Mouse (Mus musculus) erythroblast, embryonic 14.5 days (primary cell): ENCODE data around the gene Btf3. TPM values are rescaled to one million over a fixed set of nuclear protein-coding genes. Genes with fewer than 3 reads are reported as not detected.

Source experiments
- H3K27me3 ChIP-seq: 2 replicates; pipeline ENCODE4 v1.6.1; 2012; ENCODE audit warnings: inconsistent platforms; ENCODE audit not compliant: control insufficient read depth
- H3K36me3 ChIP-seq: 2 replicates; pipeline ENCODE4 v1.6.1; 2012; ENCODE audit warnings: mild to moderate bottlenecking, inconsistent platforms; ENCODE audit not compliant: control insufficient read depth
- H3K4me1 ChIP-seq: 2 replicates; pipeline ENCODE4 v1.6.1; 2012; ENCODE audit warnings: inconsistent platforms; ENCODE audit not compliant: control insufficient read depth
- H3K4me3 ChIP-seq: replicated peaks from 2 replicates; pipeline ENCODE3; 2012; ENCODE audit warnings: moderate library complexity, mild to moderate bottlenecking, inconsistent platforms
- H3K9me3 ChIP-seq: 2 replicates; pipeline ENCODE4 v1.6.1; 2012; ENCODE audit warnings: low read length, inconsistent platforms, mixed read lengths; ENCODE audit not compliant: control insufficient read depth
- GATA1 ChIP-seq: IDR thresholded peaks from 2 replicates; pipeline ENCODE4 v1.6.1; 2012; ENCODE audit warnings: low read length, inconsistent platforms, mixed read lengths
- TAL1 ChIP-seq: IDR thresholded peaks from 3 replicates; pipeline ENCODE4 v1.6.1; 2012; ENCODE audit warnings: low read length, inconsistent platforms, mixed read lengths
- polyA plus RNA-seq: library from polyadenylated mRNA; stranded (reverse); fragments of >175 nt; gene quantifications from 2 replicates; pipeline ENCODE4 v1.2.3, GENCODE M21; 2012

The Btf3 gene
- polyA plus RNA-seq, 1 experiment, result 15.8 TPM

DNA sequence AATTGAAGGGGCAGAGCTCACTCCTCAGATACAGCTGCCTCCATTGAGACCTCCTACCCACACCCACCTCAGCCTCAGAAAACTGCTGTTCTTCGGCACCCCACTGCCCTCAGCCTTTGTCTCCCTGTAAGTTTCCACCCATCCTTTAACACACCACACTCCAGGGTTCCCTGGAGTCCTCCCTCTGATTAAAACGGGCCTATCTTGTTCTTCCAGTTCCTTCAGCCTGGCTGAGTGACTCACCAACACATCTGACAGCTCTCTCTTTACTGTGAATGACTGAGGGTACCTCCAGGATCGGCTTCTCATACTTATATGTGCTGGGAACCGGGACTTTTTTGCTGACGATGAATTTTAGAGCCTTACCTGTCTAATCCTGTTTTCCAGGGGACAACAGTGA, 20.7 kb downstream of the Btf3 start:
- H3K27me3 ChIP-seq, result peaks cover 4% of the 10 kb centered on the region; the same call in 1 of the 2 replicates
- TF ChIP-seq TAL1 (no peak), GATA1 (no peak)
- peaks cover 3% of the 10 kb centered on the region; the same call in 1 of the 2 replicates for H3K4me1 ChIP-seq
- peaks cover 6% of the 10 kb centered on the region for H3K9me3 ChIP-seq
- H3K4me3 ChIP-seq, result no peak overlapping the region
- H3K36me3 ChIP-seq, result no peaks in the 10 kb centered on the region

GRCm38 (mm10) chr13:98291712-98292111, 25.1 kb downstream of the Btf3 start:
- Histone ChIP-seq H3K27me3 (peaks cover 4% of the 10 kb centered on the region; the same call in 1 of the 2 replicates), H3K9me3 (peaks cover 6% of the 10 kb centered on the region), H3K4me1 (no peaks in the 10 kb centered on the region), H3K4me3 (no peak overlapping the region), H3K36me3 (no peaks in the 10 kb centered on the region)
- TF ChIP-seq GATA1 (no peak), TAL1 (no peak)

DNA sequence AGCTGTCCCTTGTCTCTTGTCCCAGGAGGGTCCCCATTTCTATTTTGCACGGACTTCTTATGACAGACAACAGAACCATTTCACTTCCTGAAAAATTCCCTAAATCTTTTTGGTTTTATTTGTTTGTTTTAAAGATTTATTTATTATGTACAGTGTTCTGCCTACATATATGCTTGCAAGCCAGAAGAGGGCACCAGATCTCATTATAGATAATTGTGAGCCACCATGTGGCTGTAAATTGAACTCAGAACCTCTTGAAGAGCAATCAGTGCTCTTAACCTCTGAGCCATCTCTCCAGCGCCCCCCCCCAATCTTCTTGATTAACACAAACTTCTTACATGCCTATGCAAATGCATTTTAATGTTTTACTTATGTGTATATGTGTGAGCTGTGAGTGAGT, 26.1 kb downstream of the Btf3 start:
- TF ChIP-seq TAL1, result no peak
- TF ChIP-seq GATA1, result no peak
- Histone ChIP-seq H3K9me3 (peaks cover 6% of the 10 kb centered on the region), H3K4me1 (no peaks in the 10 kb centered on the region), H3K36me3 (no peaks in the 10 kb centered on the region), H3K4me3 (no peak overlapping the region), H3K27me3 (peaks cover 4% of the 10 kb centered on the region; the same call in 1 of the 2 replicates)

DNA sequence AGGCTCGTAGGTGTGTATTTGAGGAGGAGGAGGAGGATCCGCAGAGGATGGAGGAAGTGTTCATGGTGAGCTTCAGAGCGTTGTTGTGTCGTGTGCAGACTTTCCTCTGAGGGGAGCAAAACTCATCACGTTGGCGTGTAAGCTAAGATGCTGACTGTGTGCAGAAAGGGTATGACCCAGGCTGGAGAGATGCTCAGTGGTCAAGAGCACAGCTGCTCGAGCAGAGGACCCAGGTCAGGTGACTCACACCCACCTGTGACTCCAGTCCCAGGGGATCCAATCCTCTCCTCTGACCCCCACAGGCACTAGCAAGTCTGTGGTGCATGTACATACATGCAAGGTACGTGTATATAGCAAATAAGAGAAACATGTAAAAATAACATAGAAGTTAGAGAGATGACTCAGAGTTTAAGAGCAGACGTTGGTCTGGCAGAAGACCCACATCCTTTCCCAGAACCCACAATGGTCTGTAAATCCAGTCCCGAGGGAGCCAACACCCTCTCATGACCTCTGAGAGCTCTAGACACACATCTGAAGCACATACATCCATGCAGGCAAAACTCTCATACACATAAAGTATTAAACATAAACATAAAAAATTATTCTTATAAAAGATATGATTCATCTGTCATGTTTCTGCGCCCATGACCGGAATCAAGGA, 35.7 kb downstream of the Btf3 start:
- Histone ChIP-seq H3K4me1 (peaks cover 3% of the 10 kb centered on the region), H3K4me3 (no peak overlapping the region), H3K27me3 (no peaks in the 10 kb centered on the region), H3K36me3 (0 out of 2 replicates have a peak, but pooled peaks cover 2% of the 10 kb centered on the region), H3K9me3 (no peaks in the 10 kb centered on the region)
- TF ChIP-seq GATA1 (no peak), TAL1 (no peak)

DNA sequence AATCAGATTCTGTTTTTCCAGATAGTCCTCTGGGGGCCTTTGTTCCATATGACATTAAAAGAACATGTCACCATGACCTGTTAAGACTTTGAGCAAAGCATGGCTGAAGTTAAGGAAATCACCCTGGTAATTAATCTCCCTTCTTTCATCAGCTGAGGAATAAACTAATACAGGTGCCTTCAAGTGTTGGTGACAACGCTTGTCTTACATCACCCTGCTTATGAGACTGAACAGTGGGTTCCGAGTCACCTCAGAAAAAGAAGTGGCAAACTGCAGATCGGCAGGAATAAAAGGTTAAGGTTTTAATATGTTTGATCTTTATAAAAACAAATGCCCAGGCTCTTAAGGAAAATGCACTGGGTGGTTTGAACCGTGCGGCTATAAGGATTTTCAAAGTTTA, 37.1 kb downstream of the Btf3 start, which contains the start of gene Gm21976:
Gm21976 (plus strand) TSS at position 202 of the 400 bp plus-strand sequence.
- Histone ChIP-seq H3K36me3 (peaks cover 11% of the 10 kb centered on the region), H3K27me3 (no peaks in the 10 kb centered on the region), H3K9me3 (no peaks in the 10 kb centered on the region), H3K4me3 (no peak within 1 kb of the TSS), H3K4me1 (peaks cover 12% of the 10 kb centered on the region)
- TF ChIP-seq GATA1 (no peak), TAL1 (no peak)

DNA sequence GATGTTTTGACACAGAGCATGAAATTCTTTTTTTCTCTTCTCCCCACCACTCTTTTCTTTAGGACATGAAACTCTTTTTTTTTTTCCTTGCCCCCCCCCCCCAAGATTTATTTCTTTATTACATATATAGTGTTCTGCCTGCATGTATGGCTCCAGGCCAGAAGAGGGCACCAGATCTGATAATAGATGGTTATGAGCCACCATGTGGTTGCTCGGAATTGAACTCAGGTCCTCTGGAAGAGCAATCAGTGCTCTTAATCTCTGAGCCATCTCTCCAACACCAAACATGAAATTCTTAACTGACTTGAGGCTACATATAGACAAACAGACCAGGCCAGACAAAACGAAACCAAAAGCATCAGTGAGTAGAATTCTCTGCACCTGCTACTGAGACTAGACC, 39.3 kb downstream of the Btf3 start:
- peaks cover 12% of the 10 kb centered on the region for H3K4me1 ChIP-seq
- H3K27me3 ChIP-seq, result no peaks in the 10 kb centered on the region
- H3K9me3 ChIP-seq, result no peaks in the 10 kb centered on the region
- H3K36me3 ChIP-seq, result peaks cover 29% of the 10 kb centered on the region
- TF ChIP-seq GATA1 (no peak), TAL1 (no peak)
- H3K4me3 ChIP-seq, result no peak overlapping the region

GRCm38 (mm10) chr13:98276253-98276652, 40.6 kb downstream of the Btf3 start:
- Histone ChIP-seq H3K9me3 (no peaks in the 10 kb centered on the region), H3K27me3 (no peaks in the 10 kb centered on the region), H3K4me3 (no peak overlapping the region), H3K4me1 (peaks cover 12% of the 10 kb centered on the region), H3K36me3 (peaks cover 41% of the 10 kb centered on the region)
- TF ChIP-seq GATA1 (no peak), TAL1 (no peak)

DNA sequence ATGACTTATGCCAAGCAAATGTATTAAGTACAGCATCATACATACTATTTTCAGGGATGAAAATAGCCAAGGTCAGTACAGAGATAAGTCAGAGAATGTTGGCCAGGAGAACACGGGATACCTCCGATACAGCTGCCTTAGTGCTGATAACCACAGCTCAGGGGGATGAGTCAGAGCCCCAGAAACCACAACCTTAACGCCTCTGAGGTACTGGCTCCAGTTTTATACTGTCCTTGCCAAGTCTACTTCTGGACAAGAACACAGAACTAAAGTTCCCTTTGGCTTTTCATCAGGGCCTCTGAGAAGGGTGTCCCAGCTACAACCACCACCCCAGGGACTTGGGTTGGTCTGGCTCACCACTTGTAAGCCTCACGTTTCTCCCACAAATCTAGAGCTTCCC, 41.2 kb downstream of the Btf3 start:
- Histone ChIP-seq H3K27me3 (no peaks in the 10 kb centered on the region), H3K9me3 (no peaks in the 10 kb centered on the region), H3K4me3 (no peak overlapping the region), H3K36me3 (peaks cover 47% of the 10 kb centered on the region), H3K4me1 (peaks cover 12% of the 10 kb centered on the region)
- no peak for TF ChIP-seq GATA1
- no peak for TF ChIP-seq TAL1

DNA sequence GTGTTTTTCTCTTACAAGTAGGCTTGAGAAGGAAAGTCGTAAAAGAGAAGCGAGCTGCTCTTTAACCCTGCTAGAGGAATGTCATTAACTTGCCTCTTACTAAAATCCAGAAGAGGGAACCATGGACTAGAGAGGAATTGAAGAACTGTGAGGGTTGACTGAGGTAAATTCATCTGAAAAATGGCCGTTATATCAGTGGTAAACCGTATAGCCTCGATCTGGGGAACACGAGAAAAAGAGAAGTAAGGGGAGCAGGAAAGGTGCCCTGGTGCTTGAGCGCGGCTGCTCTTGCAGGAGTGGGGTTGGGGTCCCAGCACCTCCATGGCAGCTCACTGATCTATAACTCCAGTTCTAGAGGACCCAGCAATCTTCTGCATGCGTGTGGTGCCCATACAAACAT, 42.8 kb downstream of the Btf3 start:
- no peaks in the 10 kb centered on the region for H3K27me3 ChIP-seq
- H3K9me3 ChIP-seq, result no peaks in the 10 kb centered on the region
- no peak overlapping the region for H3K4me3 ChIP-seq
- H3K36me3 ChIP-seq, result peaks cover 53% of the 10 kb centered on the region
- TF ChIP-seq GATA1 (no peak), TAL1 (no peak)
- H3K4me1 ChIP-seq, result peaks cover 12% of the 10 kb centered on the region
